Mouse (Mus musculus): ENCODE measurements around the gene Pole2. TPM values are rescaled to one million over a fixed set of nuclear protein-coding genes. Genes with fewer than 3 reads are reported as not detected.

Gene Pole2
- total RNA-seq, 2 experiments from 2014 or later = 0.79 TPM; not detected in 1

DNA sequence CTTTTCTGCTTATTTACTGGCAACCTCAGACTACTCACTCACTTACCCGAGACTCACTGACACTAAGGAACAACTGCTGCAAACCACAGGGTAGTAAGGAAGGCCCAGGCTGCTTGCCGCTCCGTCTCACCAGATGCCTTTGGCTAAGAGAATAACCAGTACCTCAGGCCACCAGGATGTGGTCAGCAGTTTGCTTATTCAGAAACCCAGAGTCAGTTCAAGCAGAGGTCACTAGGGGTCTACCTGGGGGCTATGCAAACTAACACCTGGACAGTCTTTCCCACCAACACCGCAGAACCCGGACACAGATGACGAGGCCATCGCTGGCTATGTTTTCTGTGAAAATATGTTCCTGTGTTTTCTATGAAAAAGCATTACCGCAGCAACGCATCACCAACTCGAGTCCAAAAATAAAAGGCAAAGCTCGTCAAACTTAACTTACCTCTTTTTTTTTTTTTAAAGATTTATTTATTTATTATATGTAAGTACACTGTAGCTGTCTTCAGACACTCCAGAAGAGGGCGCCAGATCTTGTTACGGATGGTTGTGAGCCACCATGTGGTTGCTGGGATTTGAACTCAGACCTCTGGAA, 14.7 kb downstream of the Pole2 start:
- intact Hi-C loops (cut with DNase I) = no loop called here

DNA sequence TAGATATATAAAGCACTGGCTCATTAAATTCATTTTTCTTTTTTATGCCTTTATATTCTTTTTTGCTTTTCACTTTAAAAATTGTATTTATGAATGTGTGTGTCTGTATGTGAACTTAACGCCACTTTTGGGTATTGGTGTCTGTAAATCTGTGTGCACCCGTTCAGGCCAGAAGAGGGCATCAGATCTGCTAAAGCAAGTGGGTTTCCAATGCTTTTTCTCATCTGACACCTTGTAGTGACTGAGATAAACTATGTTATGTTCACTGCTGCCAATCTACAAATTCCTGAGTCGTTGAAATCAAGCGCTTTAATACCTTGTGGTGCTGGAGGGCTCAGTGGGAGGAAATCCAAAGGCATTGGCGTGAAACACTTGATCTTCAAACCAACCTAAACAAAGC, 16.9 kb downstream of the Pole2 start:
- no peak for DNase-seq (ENCODE audit: low spot score in 2 of 2)
- intact Hi-C loops (cut with DNase I) = no loop called here

More for the DNA sequence above, 14.7 kb downstream of the Pole2 start:
- no peak for DNase-seq (ENCODE audit: low spot score in 2 of 2)

DNA sequence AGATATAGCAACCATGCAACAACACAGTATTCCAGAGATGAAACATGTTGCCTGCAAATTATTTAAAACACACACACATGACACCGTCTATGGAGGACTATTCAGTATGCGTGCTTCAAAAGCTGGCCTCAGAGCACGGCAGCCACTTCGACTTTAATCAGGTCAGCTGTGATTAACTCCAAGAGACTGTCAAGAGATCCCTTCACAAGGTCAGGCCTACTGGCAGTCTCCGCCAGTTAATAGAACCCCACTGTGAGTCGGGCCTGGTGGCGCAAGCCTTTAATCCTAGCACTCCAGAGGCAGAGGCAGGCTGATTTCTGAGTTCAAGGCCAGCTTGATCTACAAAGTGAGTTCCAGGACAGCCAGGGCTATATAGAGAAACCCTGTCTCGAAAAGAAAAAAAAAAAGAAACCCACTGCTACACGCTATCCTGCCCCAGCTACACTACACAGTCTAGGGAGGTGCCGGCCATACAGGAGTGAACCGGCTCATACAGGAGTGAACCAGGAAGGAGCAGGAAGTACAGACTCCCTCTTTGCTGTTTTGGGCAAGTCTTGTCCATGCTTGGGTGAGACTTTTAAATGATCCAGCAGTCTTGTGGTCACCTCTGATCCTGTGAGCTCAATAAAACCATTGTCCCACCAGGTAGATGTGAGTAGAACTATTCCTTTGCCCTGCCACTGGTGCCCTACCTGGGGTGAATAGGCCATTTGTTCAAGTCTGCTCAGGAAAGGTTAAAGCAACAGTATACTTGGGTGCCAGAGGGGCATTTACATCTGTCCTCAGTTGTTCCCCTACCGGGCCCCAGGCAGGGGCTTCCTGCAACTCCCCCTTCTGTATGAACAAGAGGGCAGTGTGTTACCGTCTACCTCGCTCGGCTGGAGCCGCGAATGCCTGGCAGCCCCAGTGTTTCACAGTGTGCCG, 17.7 kb downstream of the Pole2 start:
- DNase-seq (ENCODE audit: low spot score in 2 of 2) = no peak
- intact Hi-C loops (cut with DNase I) = no loop called here

GRCm38 (mm10) chr12:69208520-69208919, 19.5 kb downstream of the Pole2 start:
- intact Hi-C loops (cut with DNase I) = no loop called here

DNA sequence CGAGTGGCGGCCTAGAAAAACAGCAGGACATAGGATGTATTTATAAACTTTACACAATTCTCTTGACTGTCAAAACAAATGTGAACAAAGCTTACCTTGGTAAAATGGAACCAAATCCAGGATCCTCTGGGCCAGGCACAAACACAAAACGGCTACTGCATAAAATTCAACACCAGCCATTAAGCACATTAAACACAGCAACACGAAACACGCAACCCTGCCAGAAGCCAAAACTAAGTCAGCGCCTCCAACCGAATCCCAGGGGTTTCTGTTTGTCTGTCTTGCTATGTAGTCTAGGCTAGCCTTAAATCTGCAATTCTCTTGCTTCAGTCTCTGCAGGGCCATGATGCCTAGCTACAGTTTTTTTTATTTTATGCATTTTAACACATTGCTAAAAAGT, 20.1 kb downstream of the Pole2 start:
- intact Hi-C loops (cut with DNase I) = no loop called here
- no peak for DNase-seq (ENCODE audit: low spot score in 2 of 2)

More at GRCm38 (mm10) chr12:69208520-69208919, 19.5 kb downstream of the Pole2 start:
- DNase-seq (ENCODE audit: low spot score in 2 of 2) = no peak

GRCm38 (mm10) chr12:69207396-69207795, 20.6 kb downstream of the Pole2 start:
- no peak for DNase-seq (ENCODE audit: low spot score in 2 of 2)

GRCm38 (mm10) chr12:69204052-69204833, 23.8 kb downstream of the Pole2 start, which contains the start of gene Gm49384:
Gm49384 (minus strand) TSS chr12:69204267.
- no peak for DNase-seq (ENCODE audit: low spot score in 2 of 2)
- intact Hi-C loops (cut with DNase I) = no loop called here

More at GRCm38 (mm10) chr12:69207396-69207795, 20.6 kb downstream of the Pole2 start:
- intact Hi-C loops (cut with DNase I) = no loop called here

DNA sequence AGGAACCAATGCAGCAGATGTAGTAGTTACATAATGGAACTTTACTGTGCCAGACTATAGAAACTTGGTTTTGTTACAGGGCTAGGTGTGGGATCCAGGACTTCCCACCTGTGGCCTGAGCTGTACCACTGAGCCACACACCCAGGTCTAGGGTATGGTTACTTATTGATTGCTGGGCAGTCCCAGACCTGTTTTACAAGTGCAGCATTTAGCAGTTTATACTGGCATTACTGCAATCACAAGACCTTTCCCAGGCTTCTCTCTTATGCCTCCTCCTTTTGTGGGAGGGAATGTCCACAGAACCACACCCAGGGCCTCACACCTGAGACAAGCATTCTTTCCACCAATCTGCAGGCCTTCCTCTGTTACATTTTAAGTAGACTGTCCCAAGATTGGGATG, 29.0 kb downstream of the Pole2 start:
- intact Hi-C loops (cut with DNase I) = loop anchor here (5.0 kb wide), 2 partner anchors 43 to 98 kb away; partner anchors contain the start of genes Klhdc1 and Klhdc2

DNA sequence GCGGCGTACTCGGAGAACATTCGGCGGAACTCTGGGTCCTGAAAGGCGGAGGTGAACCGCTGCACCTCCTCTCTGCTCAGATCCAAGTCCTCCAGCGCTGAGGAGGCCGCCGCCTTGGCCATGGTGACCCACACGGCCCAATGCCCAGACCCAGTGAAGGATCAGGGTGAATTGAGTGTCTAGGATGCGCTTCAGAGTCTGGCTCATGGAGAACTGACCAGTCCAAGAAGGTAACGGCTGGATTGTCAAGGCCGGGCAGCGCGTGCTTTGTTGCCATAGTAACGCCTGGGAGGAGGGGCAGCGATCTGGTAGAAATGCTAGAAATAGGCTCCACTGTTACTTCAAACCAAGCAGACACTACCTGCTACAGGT, 29.8 kb downstream of the Pole2 start, which contains the start of gene Dnaaf2:
Gene Dnaaf2, minus strand, starts transcription at position 266 of the 372 bp plus-strand sequence.
- intact Hi-C loops (cut with DNase I) = loop anchor here (5.0 kb wide), 2 partner anchors 44 to 99 kb away; partner anchors contain the start of genes Klhdc1 and Klhdc2
- peak in 1 of 2 experiments; percentile 49 for DNase-seq (ENCODE audit: low spot score in 2 of 2)

More for the DNA sequence above, 29.0 kb downstream of the Pole2 start:
- DNase-seq (ENCODE audit: low spot score in 2 of 2) = no peak

- intact Hi-C loops (cut with DNase I) = loop anchor here (1.0 to 5.0 kb wide), 3 partner anchors 13 to 100 kb away; partner anchors contain the start of genes Klhdc1, Klhdc2, Mgat2 and Rpl36al
Observed at GRCm38 (mm10) chr12:69197378-69198163, 30.4 kb downstream of the Pole2 start.

DNA sequence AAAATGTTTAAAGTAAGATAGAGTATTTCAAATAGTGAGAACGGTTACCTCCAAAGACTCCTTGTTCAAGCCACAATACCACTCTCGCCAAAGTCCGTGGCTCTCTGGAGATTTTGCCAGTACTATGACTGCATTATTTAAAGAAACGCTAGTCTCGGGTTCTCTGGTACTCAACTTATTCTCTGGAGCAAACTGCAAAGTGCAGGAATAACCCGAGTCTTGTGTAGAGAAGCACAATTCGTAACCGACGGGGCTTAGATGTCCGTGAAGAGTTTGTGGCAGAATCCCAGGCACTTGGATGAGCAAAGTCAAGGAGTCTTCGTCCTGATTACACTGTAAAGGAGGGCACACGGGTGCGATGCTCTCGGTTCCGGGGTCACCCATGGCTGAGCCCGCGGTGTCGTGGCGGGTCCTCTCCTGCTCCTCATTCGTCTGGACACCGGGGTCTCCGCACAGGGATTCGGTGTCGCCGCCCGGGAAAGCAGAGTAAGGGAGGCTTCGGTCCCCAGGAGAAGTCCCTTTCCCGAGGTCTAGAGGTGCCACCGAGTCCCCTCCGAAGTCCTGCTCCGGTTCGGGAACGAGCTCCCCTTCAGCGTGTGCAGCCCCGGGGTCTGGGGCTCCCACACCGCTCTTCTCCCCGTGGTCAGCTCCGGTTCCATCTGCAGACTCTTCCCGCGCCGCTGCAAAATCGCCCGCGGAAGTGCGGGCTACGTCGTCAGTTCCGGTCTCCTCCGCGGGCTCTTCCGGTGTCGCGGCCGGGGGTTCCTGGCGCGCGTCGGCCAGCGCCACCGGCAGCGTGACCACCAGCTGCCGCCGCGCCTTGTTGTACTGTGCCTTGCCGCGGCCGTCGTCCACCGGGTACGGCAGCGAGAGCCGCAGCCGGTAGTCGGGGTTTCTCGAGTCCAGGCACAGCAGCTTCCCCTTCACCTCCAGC, 31.3 kb downstream of the Pole2 start, which contains the start of gene Gm49383:
Gene Gm49383, minus strand, starts transcription at position 661 of the 934 bp plus-strand sequence.
- intact Hi-C loops (cut with DNase I) = loop anchor here (1.0 to 5.0 kb wide), 3 partner anchors 12 to 101 kb away; partner anchors contain the start of genes Klhdc1, Klhdc2, Mgat2 and Rpl36al
- peak; percentile 76 to 83 for DNase-seq (ENCODE audit: low spot score in 2 of 2)

More at GRCm38 (mm10) chr12:69197378-69198163, 30.4 kb downstream of the Pole2 start:
- DNase-seq (ENCODE audit: low spot score in 2 of 2) = peak; percentile 49 to 64

DNA sequence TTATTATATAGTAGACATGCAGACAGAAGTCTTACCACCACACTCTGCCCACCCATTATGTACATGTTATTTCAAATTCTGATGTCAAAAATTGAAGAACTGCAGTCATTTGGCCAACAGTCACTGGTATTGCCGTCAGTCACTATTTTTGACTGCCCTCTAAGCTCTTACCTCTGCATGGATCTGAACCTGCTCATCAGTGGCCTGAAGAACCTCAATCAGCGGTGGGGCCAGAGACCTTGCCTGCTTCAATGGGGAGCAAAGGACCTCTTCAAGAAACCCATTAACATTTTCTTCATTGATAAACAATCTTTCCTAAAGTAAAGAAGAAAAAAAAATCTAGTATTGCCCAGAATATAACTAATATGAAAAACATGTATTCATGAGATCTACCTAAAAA, 35.4 kb downstream of the Pole2 start:
- intact Hi-C loops (cut with DNase I) = no loop called here
- no peak for DNase-seq (ENCODE audit: low spot score in 2 of 2)

GRCm38 (mm10) chr12:69191396-69191795, 36.6 kb downstream of the Pole2 start:
- intact Hi-C loops (cut with DNase I) = no loop called here
- DNase-seq (ENCODE audit: low spot score in 2 of 2) = no peak

- intact Hi-C loops (cut with DNase I) = no loop called here
- no peak for DNase-seq (ENCODE audit: low spot score in 2 of 2)
Observed at GRCm38 (mm10) chr12:69190522-69190921, 37.5 kb downstream of the Pole2 start.

- intact Hi-C loops (cut with DNase I) = no loop called here
- DNase-seq (ENCODE audit: low spot score in 2 of 2) = no peak
Observed at GRCm38 (mm10) chr12:69190074-69190473, 37.9 kb downstream of the Pole2 start.

DNA sequence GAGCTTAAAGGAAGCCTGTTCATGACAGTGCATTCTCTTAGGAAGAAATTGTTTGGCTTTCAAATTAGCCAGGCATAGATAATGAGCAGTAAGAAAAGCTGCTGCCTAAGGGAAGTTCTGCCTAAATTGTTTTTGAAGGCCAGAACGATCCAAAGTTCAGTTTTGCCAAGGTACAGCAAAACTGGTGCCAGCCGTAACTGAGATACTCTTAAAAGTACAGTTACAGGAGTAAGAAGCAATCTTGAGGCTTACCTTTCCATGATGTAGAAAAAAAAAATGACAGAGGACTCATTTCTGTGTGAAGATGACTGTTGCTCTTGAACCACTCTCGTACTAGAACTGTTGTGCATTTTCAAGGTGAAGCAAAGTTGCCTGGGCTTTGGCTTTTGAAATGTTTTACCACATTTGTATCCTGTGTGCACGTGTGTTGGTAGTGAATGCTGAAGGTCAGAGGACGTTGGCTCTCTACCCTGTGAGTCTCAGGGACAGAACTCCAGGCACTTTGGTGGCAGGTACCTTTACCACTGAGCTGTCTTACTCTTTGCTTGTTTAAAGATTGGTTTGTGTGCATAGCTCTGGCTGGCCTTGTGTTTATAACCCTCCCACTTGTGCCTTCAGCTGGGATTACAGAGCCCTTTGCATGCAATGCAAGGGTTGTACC, 41.1 kb downstream of the Pole2 start:
- intact Hi-C loops (cut with DNase I) = no loop called here
- DNase-seq (ENCODE audit: low spot score in 2 of 2) = no peak

DNA sequence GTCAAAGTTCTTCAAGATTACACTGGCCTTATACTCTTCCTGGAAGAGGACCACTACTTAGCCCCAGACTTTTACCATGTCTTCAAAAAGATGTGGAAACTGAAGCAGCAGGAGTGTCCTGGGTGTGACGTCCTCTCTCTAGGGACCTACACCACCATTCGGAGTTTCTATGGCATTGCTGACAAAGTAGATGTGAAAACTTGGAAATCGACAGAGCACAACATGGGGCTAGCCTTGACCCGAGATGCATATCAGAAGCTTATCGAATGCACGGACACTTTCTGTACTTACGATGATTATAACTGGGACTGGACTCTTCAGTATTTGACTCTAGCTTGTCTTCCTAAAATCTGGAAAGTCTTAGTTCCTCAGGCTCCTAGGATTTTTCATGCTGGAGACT, 42.6 kb downstream of the Pole2 start:
- DNase-seq (ENCODE audit: low spot score in 2 of 2) = no peak
- intact Hi-C loops (cut with DNase I) = no loop called here

Measured in left cerebral cortex, postnatal 36 days (tissue).